Mouse (Mus musculus): ENCODE measurements around the gene Lnpk. TPM values are rescaled to one million over a fixed set of nuclear protein-coding genes. Genes with fewer than 3 reads are reported as not detected.

The Lnpk gene
- polyA plus RNA-seq, 1 experiment from 2014 or later: 11.7 TPM

DNA sequence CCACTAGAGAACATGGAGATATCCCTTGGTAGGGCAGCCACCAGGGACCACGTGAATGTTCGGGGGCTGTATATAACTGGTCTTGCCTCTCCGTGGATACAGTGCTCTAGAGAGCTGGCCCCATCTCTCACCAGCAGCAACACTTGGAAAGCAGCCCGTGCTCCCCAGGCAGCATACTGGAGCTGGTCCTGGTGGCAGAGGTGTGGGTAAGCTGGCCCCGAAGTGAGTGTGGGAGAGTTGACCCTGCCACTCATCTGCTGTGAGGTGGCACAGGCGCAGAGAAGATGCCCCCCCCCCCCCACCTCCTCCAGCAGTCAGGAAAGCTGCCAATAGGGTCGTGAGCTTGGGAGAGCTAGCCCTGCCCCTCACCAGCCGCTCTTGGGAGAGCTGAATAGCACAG lies 72.8 kb downstream of the Lnpk start:
- Histone ChIP-seq H3K9ac (ENCODE audit: low read depth, low read length) (no peak overlapping the region), H3K27me3 (replicated peaks; ENCODE audit: control insufficient read depth, insufficient read depth, low read length) (no peaks in the 10 kb centered on the region), H3K36me3 (ENCODE audit: control insufficient read depth, insufficient read depth) (no peaks in the 10 kb centered on the region), H3K4me3 (ENCODE audit: low read depth, low read length) (no peak overlapping the region), H3K27ac (ENCODE audit: low read depth, low read length) (no peak overlapping the region), H3K4me1 (replicated peaks; ENCODE audit: control insufficient read depth, insufficient read depth, low read length) (no peaks in the 10 kb centered on the region), H3K4me2 (replicated peaks; ENCODE audit: low read depth) (no peak overlapping the region), H3K9me3 (ENCODE audit: control insufficient read depth) (no peaks in the 10 kb centered on the region)
- no peak for TF ChIP-seq CTCF (IDR thresholded peaks at IDR 0.05; ENCODE audit: low read depth)
- no peak for ATAC-seq
- WGBS: 44% methylated on average over 8 of the region's 8 CpGs

DNA sequence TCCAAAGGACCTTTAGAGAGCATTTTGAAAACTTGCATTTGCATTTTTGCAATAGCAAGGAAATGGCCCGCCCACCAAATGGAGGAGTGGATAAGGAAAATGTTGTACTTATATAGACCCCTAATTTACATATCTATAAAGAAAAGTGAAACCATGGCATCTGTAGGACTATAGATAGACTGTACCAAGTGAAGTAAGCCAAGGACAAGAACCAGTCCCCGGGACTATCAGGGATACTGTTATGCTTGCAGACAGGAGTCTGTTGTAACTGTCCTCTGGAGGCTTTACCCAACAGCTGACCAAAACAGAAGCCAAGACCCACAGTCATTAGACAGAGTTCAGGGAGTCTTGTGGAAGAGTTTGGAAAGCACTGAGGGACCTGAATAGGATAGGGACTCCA lies 78.9 kb downstream of the Lnpk start:
- ATAC-seq: no peak
- H3K27ac ChIP-seq (ENCODE audit: low read depth, low read length): no peak overlapping the region
- no peak for TF ChIP-seq CTCF (IDR thresholded peaks at IDR 0.05; ENCODE audit: low read depth)
- H3K27me3 ChIP-seq (replicated peaks; ENCODE audit: control insufficient read depth, insufficient read depth, low read length): no peaks in the 10 kb centered on the region
- no peak overlapping the region for H3K4me3 ChIP-seq (ENCODE audit: low read depth, low read length)
- no peak overlapping the region for H3K9ac ChIP-seq (ENCODE audit: low read depth, low read length)
- 90% methylated on average over 2 of the region's 2 CpGs for WGBS
- H3K9me3 ChIP-seq (ENCODE audit: control insufficient read depth): no peaks in the 10 kb centered on the region
- H3K4me2 ChIP-seq (replicated peaks; ENCODE audit: low read depth): no peak overlapping the region
- H3K36me3 ChIP-seq (ENCODE audit: control insufficient read depth, insufficient read depth): no peaks in the 10 kb centered on the region
- H3K4me1 ChIP-seq (replicated peaks; ENCODE audit: control insufficient read depth, insufficient read depth, low read length): no peaks in the 10 kb centered on the region

DNA sequence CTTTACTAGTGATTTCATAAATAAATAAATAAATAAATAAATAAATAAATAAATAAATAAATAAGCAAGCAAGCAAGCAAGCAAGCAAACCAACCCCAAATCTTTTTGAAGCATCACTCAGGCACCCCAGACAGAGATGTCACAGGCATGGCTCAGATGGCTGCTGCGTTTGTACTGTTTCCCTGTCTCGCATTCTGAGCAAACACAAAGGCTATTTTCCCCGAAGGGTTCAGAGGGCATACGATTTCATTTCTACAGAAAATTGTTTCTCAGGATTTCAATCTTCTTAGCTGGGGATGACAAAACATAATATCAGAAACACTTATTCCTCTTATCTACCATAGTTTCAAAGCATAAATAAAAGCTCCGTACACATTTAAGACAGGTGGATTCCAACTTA lies 81.4 kb downstream of the Lnpk start:
- TF ChIP-seq CTCF (IDR thresholded peaks at IDR 0.05; ENCODE audit: low read depth): no peak
- Histone ChIP-seq H3K4me3 (ENCODE audit: low read depth, low read length) (no peak overlapping the region), H3K9ac (ENCODE audit: low read depth, low read length) (no peak overlapping the region), H3K36me3 (ENCODE audit: control insufficient read depth, insufficient read depth) (no peaks in the 10 kb centered on the region), H3K27me3 (replicated peaks; ENCODE audit: control insufficient read depth, insufficient read depth, low read length) (no peaks in the 10 kb centered on the region), H3K4me2 (replicated peaks; ENCODE audit: low read depth) (no peak overlapping the region), H3K27ac (ENCODE audit: low read depth, low read length) (no peak overlapping the region), H3K9me3 (ENCODE audit: control insufficient read depth) (no peaks in the 10 kb centered on the region), H3K4me1 (replicated peaks; ENCODE audit: control insufficient read depth, insufficient read depth, low read length) (no peaks in the 10 kb centered on the region)
- WGBS: 76% methylated on average over 5 of the region's 5 CpGs
- no peak for ATAC-seq

DNA sequence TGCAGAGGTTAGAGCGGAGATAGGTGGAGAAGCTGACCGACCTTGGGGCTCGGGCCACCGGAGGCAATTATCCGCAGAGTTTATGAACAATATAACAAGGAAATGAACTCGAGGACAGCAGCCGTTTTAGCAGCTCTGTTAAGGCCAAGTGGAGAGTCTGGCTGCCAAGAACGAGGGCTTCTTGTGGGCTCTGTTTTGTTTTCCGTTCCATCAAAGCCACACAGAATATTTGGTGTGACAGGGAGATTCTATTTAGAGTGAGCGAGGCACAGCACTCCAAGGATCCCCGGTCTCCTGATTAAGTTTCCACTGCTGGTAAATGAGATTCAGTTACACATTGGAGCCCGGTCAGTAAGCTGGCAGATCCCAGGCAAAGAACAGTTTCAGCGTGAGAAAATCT lies 87.8 kb downstream of the Lnpk start:
- no peaks in the 10 kb centered on the region for H3K9me3 ChIP-seq (ENCODE audit: control insufficient read depth)
- H3K27ac ChIP-seq (ENCODE audit: low read depth, low read length): no peak overlapping the region
- H3K4me2 ChIP-seq (replicated peaks; ENCODE audit: low read depth): no peak overlapping the region
- no peak overlapping the region for H3K4me3 ChIP-seq (ENCODE audit: low read depth, low read length)
- 69% methylated on average over 13 of the region's 13 CpGs for WGBS
- no peak for ATAC-seq
- H3K4me1 ChIP-seq (replicated peaks; ENCODE audit: control insufficient read depth, insufficient read depth, low read length): no peaks in the 10 kb centered on the region
- H3K27me3 ChIP-seq (replicated peaks; ENCODE audit: control insufficient read depth, insufficient read depth, low read length): no peaks in the 10 kb centered on the region
- no peaks in the 10 kb centered on the region for H3K36me3 ChIP-seq (ENCODE audit: control insufficient read depth, insufficient read depth)
- TF ChIP-seq CTCF (IDR thresholded peaks at IDR 0.05; ENCODE audit: low read depth): no peak
- no peak overlapping the region for H3K9ac ChIP-seq (ENCODE audit: low read depth, low read length)

DNA sequence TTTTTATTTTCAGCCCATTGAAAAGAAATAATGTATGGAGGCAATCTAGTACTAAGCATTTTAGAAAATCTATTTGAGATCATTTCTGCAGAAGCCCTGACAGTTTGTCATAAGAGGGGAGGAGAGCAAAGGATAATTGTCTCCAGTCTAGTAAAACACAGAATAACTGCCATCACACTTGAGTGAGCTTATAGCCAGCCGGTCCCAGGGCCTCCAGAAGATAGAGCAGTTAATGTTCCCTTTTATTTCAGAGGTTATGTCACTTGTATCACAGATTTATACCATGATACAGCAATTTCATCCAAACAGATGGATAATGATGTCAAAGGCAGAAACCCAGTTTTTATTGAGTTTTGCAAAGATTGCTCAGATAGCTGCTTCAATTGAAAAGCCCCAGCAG lies 89.0 kb downstream of the Lnpk start:
- Histone ChIP-seq H3K9ac (ENCODE audit: low read depth, low read length) (no peak overlapping the region), H3K4me2 (replicated peaks; ENCODE audit: low read depth) (no peak overlapping the region), H3K36me3 (ENCODE audit: control insufficient read depth, insufficient read depth) (no peaks in the 10 kb centered on the region), H3K27me3 (replicated peaks; ENCODE audit: control insufficient read depth, insufficient read depth, low read length) (no peaks in the 10 kb centered on the region), H3K27ac (ENCODE audit: low read depth, low read length) (no peak overlapping the region), H3K4me1 (replicated peaks; ENCODE audit: control insufficient read depth, insufficient read depth, low read length) (no peaks in the 10 kb centered on the region), H3K9me3 (ENCODE audit: control insufficient read depth) (no peaks in the 10 kb centered on the region), H3K4me3 (ENCODE audit: low read depth, low read length) (no peak overlapping the region)
- TF ChIP-seq CTCF (IDR thresholded peaks at IDR 0.05; ENCODE audit: low read depth): no peak
- no peak for ATAC-seq
- WGBS: 88% methylated on average over 1 of the region's 1 CpGs

DNA sequence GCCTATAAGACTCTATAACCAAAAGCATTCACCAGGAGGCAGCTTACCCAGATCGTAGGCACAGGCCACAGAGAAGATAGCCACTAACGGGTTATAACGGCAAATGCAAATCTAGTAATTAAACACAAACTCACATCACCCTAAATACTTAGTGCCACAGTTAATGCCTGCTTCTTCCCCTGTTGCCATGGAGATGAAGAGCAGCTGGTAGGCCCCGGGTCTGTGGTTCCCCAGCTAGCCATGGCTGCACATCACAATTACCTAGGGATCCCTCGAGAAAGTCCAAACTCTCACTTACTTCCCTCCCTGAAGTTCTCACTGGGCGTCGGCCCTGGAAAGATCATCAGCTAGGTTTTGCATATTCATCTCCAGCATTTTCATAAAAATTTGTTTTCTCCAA lies 90.8 kb downstream of the Lnpk start:
- H3K27ac ChIP-seq (ENCODE audit: low read depth, low read length): no peak overlapping the region
- no peak for TF ChIP-seq CTCF (IDR thresholded peaks at IDR 0.05; ENCODE audit: low read depth)

DNA sequence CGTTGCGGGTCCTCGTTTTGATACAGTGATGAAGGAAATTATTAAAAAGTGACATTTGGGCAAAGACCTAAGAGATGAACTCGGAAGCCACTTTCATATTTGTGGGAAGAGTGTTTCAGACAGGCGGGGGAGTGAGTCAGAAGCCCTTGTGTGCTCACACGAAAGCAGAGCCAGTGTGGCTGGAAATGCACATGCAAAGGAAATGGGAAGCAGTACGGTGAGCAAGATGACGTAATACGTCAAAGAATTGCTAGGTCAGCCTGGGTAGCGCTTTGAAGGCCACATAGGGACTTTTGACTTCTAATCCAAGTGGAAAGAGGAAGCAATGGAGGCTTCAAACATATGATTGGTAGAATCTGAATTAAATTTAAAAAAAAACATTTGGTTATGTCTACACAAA lies 96.6 kb downstream of the Lnpk start:
- Histone ChIP-seq H3K27me3 (replicated peaks; ENCODE audit: control insufficient read depth, insufficient read depth, low read length) (no peaks in the 10 kb centered on the region), H3K4me1 (replicated peaks; ENCODE audit: control insufficient read depth, insufficient read depth, low read length) (no peaks in the 10 kb centered on the region), H3K9ac (ENCODE audit: low read depth, low read length) (no peak overlapping the region), H3K27ac (ENCODE audit: low read depth, low read length) (no peak overlapping the region), H3K4me3 (ENCODE audit: low read depth, low read length) (no peak overlapping the region), H3K4me2 (replicated peaks; ENCODE audit: low read depth) (no peak overlapping the region), H3K9me3 (ENCODE audit: control insufficient read depth) (no peaks in the 10 kb centered on the region), H3K36me3 (ENCODE audit: control insufficient read depth, insufficient read depth) (no peaks in the 10 kb centered on the region)
- ATAC-seq: no peak
- 85% methylated on average over 10 of the region's 10 CpGs for WGBS
- TF ChIP-seq CTCF (IDR thresholded peaks at IDR 0.05; ENCODE audit: low read depth): no peak

More for the DNA sequence above, 90.8 kb downstream of the Lnpk start:
- no peak overlapping the region for H3K9ac ChIP-seq (ENCODE audit: low read depth, low read length)
- H3K4me2 ChIP-seq (replicated peaks; ENCODE audit: low read depth): no peak overlapping the region
- H3K4me1 ChIP-seq (replicated peaks; ENCODE audit: control insufficient read depth, insufficient read depth, low read length): no peaks in the 10 kb centered on the region
- no peaks in the 10 kb centered on the region for H3K9me3 ChIP-seq (ENCODE audit: control insufficient read depth)
- 76% methylated on average over 7 of the region's 7 CpGs for WGBS
- H3K4me3 ChIP-seq (ENCODE audit: low read depth, low read length): no peak overlapping the region
- no peaks in the 10 kb centered on the region for H3K27me3 ChIP-seq (replicated peaks; ENCODE audit: control insufficient read depth, insufficient read depth, low read length)
- no peaks in the 10 kb centered on the region for H3K36me3 ChIP-seq (ENCODE audit: control insufficient read depth, insufficient read depth)
- no peak for ATAC-seq
